Mouse (Mus musculus): ENCODE data around the gene Klhl42.

DNA sequence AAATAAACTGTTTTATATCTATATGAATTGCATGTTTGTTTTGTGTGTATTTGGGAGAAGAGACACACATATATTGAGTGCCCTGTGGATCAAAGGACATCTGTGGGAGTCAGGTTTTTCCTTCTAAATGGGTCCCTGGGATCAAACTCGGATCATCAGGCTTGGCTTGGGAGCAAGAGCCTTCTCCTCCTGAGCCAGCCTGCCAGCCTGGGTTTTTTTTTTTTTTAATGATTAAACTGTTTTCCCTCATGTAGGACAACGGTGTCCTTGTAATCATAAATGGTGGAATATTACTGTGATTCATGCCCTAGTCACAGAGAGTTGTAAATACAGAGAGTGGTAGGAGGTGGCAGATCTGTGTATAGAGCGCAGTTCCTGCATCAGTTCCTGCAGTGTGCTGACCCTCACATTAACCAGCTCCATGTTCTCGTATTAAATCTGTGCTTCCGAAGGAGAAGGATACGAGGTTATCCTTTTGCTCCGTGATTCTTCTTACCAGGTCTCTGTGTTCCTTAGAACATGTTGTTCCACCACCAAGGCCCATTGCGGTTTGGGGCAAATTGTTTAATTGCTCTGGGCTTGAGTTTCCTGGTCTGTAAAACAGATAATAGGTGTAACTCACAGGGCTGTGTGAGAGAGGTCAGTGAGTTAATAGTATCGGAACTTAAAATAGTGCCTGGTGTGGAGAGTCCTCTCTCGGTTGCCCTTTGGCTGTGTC lies 26.8 kb upstream of the Klhl42 start:
- TF ChIP-seq POLR2A (IDR thresholded peaks at IDR 0.05; ENCODE audit: insufficient read depth, low read depth, low read length): no peak
- TF ChIP-seq CTCF (IDR thresholded peaks at IDR 0.05; ENCODE audit: insufficient read depth, low read depth, low read length): no peak

Measured in olfactory bulb, adult 2 months (tissue).